Mouse (Mus musculus) heart, postnatal 0 days (tissue): ENCODE results near the gene Tcf12.

ENCODE experiments used
- CTCF ChIP-seq: IDR thresholded peaks from 2 replicates; pipeline ENCODE4 v1.5.1; 2016; ENCODE audit warnings: antibody characterized with exemption, control low read depth, low read depth
- EP300 ChIP-seq: IDR thresholded peaks from 2 replicates; pipeline ENCODE4 v1.6.1; 2016; ENCODE audit warnings: antibody characterized with exemption, low read depth

- TF ChIP-seq CTCF = no peak
- TF ChIP-seq EP300 = no peak
These were observed 122.0 kb downstream of the Tcf12 start for GRCm38 (mm10) chr9:71989663-71990062.
